Mouse (Mus musculus) liver, embryonic 14.5 days (tissue): ENCODE measurements around the gene Tmbim1. TPM values are rescaled to one million over a fixed set of nuclear protein-coding genes. Genes with fewer than 3 reads are reported as not detected.

Source experiments
- ATAC-seq: fragments of 200-750 bp; cut with Nextera tagmentation; 2 replicates; pipeline ENCODE4 v1.8.0; 2017; ENCODE audit warnings: moderate number of reproducible peaks, mild to moderate bottlenecking, moderate library complexity; ENCODE audit not compliant: insufficient read depth
- DNase-seq, 3 experiments: peaks; one replicate each; pipeline ENCODE4 v3.0.0-alpha.2; 2012 to 2013; ENCODE audit warnings: low read depth in 3 of 3, low spot score in 3 of 3
- H3K27ac ChIP-seq: fragments of 300-500 bp; sonication (generic); 2 replicates; pipeline ENCODE4 v1.5.1; 2014; ENCODE audit warnings: moderate library complexity, mild to moderate bottlenecking, control low read depth, inconsistent platforms
- H3K27me3 ChIP-seq: fragments of 300-500 bp; sonication (generic); 2 replicates; pipeline ENCODE4 v1.6.1; 2014; ENCODE audit warnings: mild to moderate bottlenecking, low read length, moderate library complexity; ENCODE audit not compliant: control insufficient read depth, insufficient read depth
- H3K36me3 ChIP-seq: fragments of 300-500 bp; sonication (generic); replicated peaks from 2 replicates; pipeline ENCODE4 v1.6.1; 2014; ENCODE audit warnings: low read depth; ENCODE audit not compliant: control insufficient read depth, insufficient read depth
- H3K4me1 ChIP-seq, 2 experiments: fragments of 200-500 bp in 1 of 2; fragments of 300-500 bp in 1 of 2; sonication (generic) in 1 of 2; replicated peaks; 2 replicates each; pipeline ENCODE4 v1.6.1; 2012 to 2014; ENCODE audit warnings: antibody characterized with exemption in 1 of 2, inconsistent platforms in 1 of 2, low read length in 1 of 2; ENCODE audit not compliant: control insufficient read depth in 2 of 2, insufficient read depth in 2 of 2
- H3K4me2 ChIP-seq: fragments of 300-500 bp; sonication (generic); 2 replicates; pipeline ENCODE4 v1.6.1; 2014; ENCODE audit warnings: low read depth, mild to moderate bottlenecking, control low read depth, moderate library complexity
- H3K4me3 ChIP-seq, 2 experiments: fragments of 200-500 bp in 1 of 2; fragments of 300-500 bp in 1 of 2; sonication (generic) in 1 of 2; 2 replicates each; pipeline ENCODE4 v1.5.1; 2012 to 2014; ENCODE audit warnings: low read depth in 2 of 2, low read length in 2 of 2, mild to moderate bottlenecking in 2 of 2, control low read depth in 1 of 2, inconsistent platforms in 1 of 2, moderate library complexity in 1 of 2; ENCODE audit not compliant: insufficient read depth in 1 of 2
- H3K9ac ChIP-seq: fragments of 300-500 bp; sonication (generic); replicated peaks from 2 replicates; pipeline ENCODE4 v1.6.1; 2014; ENCODE audit warnings: mild to moderate bottlenecking, control low read depth, moderate library complexity
- H3K9me3 ChIP-seq: fragments of 300-500 bp; sonication (generic); 2 replicates; pipeline ENCODE4 v1.6.1; 2016; ENCODE audit warnings: low read length, mixed read lengths; ENCODE audit not compliant: control insufficient read depth
- CTCF ChIP-seq: IDR thresholded peaks from 2 replicates; pipeline ENCODE4 v1.5.1; 2016; ENCODE audit warnings: antibody characterized with exemption, low read depth, control low read depth
- EP300 ChIP-seq: IDR thresholded peaks from 2 replicates; pipeline ENCODE4 v1.6.1; 2016; ENCODE audit warnings: antibody characterized with exemption, low read depth
- WGBS: fragments of 180-500 bp; shearing (Covaris S2); extraction: QIAGEN DNeasy Blood & Tissue Kit; methylation state at CpG from one replicate; pipeline ENCODE4 v1.1.7; 2014; ENCODE audit not compliant: insufficient replicate concordance; 5-methylcytosine and 5-hydroxymethylcytosine counted together
- polyA plus RNA-seq, 2 experiments: library from polyadenylated mRNA; depleted of rRNA in 1 of 2; stranded (reverse) in 1 of 2; unstranded in 1 of 2; fragments of >200 nt; fragmentation: Nextera tagmentation in 1 of 2; extraction: Ambion mirVana in 1 of 2; gene quantifications; 2 replicates each; pipeline versions ENCODE4 v1.2.1 to v1.2.3; 2012 to 2014

Gene Tmbim1
- polyA plus RNA-seq, 2 experiments, result 10.1 to 10.5 TPM

DNA sequence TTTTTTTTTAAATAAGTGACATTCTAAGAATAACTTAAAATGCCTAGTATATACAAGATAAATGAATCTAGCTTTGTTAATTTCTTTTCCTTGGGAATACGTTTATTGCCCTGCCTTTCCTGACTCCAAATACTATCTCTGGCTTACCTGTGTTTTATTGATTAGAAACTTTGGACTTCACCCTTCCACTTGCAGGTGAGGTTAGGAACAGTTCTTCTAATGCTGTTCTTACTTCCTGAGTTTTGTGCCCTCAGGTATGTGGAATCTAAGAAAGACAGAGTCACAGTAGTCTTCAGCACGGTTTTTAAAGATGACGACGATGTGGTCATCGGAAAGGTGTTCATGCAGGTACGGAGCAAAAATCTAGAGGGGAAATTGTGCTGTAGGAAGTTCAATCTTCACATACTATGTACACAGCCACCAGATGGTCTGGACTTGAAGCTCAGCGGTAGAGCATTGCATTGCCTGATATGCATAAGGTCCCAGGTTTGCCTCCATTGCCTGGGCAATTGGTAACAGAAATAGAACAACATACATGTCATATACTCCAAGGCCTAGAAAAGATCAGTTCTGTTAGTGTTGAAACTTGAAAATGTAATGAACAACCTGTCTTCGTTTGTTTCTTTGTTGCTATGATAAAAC is 49.6 kb downstream of the Tmbim1 start:
- no peak overlapping the region for H3K4me3 ChIP-seq
- no peaks in the 10 kb centered on the region for H3K27me3 ChIP-seq
- 81% methylated on average over 8 of the region's 8 CpGs for WGBS
- H3K9ac ChIP-seq, result no peak overlapping the region
- DNase-seq (no peak), ATAC-seq (no peak)
- H3K9me3 ChIP-seq, result no peaks in the 10 kb centered on the region
- H3K4me2 ChIP-seq, result no peak overlapping the region
- peaks cover 66% of the 10 kb centered on the region for H3K36me3 ChIP-seq
- no peak overlapping the region for H3K27ac ChIP-seq
- TF ChIP-seq CTCF (no peak), EP300 (no peak)
- H3K4me1 ChIP-seq, result no peaks in the 10 kb centered on the region

DNA sequence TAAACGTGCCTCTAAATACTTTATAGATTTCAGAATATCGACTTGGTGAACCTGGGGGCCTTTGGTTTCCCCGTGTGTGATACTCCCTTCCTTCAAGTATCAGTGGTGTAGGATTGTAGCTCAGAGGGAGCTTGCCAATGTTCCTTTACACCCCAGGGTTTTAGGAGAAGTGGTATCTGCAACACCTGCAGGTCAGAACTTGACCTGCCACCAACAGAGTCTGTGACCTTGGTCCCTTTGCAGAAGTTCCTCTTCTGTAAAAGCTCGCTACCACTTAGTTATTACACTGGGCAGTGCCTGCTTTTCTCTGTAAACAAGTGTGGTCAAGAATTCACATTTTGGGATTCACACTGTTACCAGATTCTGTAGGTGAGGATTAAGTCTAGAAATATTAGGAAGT is 55.3 kb downstream of the Tmbim1 start:
- H3K36me3 ChIP-seq, result peaks cover 51% of the 10 kb centered on the region

DNA sequence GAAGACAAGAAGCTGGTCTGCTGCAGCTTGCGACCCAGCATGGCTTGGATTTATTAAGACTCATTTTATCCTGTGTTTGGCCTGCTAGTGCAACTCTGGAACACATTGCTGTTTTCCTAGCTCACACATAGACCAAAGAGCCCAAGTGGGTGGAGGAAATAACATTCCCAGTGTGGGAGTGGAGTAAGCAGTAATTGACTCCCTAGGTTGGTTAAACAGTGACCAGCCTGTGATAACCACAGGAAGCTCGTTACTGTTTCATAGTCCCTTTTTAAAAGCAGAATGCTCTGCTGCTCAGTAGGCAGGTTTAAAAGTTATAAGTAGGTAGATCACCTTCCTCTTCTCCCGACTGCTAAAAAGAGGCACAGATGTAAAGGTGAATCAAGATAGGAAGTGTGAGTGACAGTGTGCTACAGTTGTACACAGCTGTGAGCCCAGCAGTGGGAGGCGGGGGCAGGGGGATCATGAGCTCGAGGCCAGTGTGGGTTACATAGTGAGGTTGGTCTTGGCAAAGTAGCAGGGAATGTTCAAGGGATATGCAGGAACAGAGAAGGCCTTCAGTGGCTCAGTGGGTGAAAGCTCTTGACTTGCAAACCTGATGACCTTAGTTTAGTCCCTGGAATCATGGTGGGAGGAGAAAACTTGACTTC is 56.0 kb downstream of the Tmbim1 start:
- 40% methylated on average over 5 of the region's 5 CpGs for WGBS
- peaks cover 47% of the 10 kb centered on the region for H3K36me3 ChIP-seq
- ATAC-seq, result peak; percentile 65
- H3K27ac ChIP-seq, result peak overlapping the region; percentile 1
- no peaks in the 10 kb centered on the region for H3K27me3 ChIP-seq
- no peaks in the 10 kb centered on the region for H3K9me3 ChIP-seq
- no peak overlapping the region for H3K4me3 ChIP-seq
- peak overlapping the region; percentile 11 for H3K4me2 ChIP-seq
- no peak for TF ChIP-seq EP300
- no peak for TF ChIP-seq CTCF
- no peak for DNase-seq
- no peak overlapping the region for H3K9ac ChIP-seq
- H3K4me1 ChIP-seq, result peaks cover 0 to 16% of the 10 kb centered on the region in 2 experiments; a peak in 3 of 4 replicates

More for the DNA sequence above, 55.3 kb downstream of the Tmbim1 start:
- ATAC-seq (no peak), DNase-seq (no peak)
- no peak for TF ChIP-seq EP300
- TF ChIP-seq CTCF, result no peak
- H3K4me3 ChIP-seq, result no peak overlapping the region
- H3K9me3 ChIP-seq, result no peaks in the 10 kb centered on the region
- 70% methylated on average over 4 of the region's 4 CpGs for WGBS
- no peak overlapping the region for H3K4me2 ChIP-seq
- H3K4me1 ChIP-seq, result peaks cover 0 to 16% of the 10 kb centered on the region in 2 experiments; a peak in 3 of 4 replicates
- no peak overlapping the region for H3K27ac ChIP-seq
- H3K27me3 ChIP-seq, result no peaks in the 10 kb centered on the region
- no peak overlapping the region for H3K9ac ChIP-seq

DNA sequence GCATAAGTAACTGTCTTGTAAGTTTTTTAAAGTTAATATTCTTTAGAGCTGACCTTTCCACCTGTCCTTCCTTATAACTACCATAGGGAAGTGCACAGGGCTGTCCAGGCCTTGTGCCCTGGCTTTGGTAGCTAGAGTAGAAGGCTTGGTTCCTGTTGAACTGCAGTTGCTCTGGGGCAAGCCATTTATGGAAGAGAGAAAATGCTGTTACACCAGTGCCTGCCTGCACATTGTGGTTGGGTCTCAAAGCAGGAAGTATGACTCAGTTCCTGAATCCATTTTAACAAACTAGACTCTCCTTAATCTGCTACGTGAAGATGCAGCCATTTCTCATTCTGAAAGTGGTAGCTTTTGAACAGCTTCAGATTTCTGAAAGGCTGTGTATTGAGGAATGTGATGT is 56.6 kb downstream of the Tmbim1 start:
- no peaks in the 10 kb centered on the region for H3K9me3 ChIP-seq
- ATAC-seq (peak; percentile 48; the same call in 1 of the 2 replicates), DNase-seq (peak in 1 of 3 experiments; percentile 42)
- H3K36me3 ChIP-seq, result peaks cover 47% of the 10 kb centered on the region
- peaks cover 0 to 16% of the 10 kb centered on the region in 2 experiments; a peak in 3 of 4 replicates for H3K4me1 ChIP-seq
- H3K27me3 ChIP-seq, result no peaks in the 10 kb centered on the region
- peak overlapping the region; percentile 11; the same call in 1 of the 2 replicates for H3K4me2 ChIP-seq
- H3K4me3 ChIP-seq, result no peak overlapping the region
- 41% methylated on average over 1 of the region's 1 CpGs for WGBS
- H3K9ac ChIP-seq, result no peak overlapping the region
- no peak overlapping the region; the same call in 1 of the 2 replicates for H3K27ac ChIP-seq
- TF ChIP-seq CTCF (no peak), EP300 (no peak)

DNA sequence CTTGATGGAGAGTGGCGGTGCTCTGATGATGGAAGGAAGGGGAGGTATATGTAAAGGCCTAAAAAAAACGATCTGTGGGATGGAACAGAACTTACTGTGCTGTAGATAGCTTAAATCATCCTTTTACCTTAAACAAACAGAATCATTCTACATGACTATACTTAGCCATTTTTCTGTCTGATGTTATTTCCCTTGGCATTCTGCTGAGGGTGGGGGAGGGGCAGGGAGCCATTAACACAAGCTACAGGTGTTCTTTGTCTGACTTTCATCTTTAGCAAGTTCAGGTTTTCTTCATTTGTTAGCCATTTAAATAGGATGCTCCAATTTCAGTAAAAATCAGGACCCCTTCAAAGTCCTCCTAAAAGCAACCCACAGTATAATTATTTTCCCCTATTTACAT is 59.9 kb downstream of the Tmbim1 start:
- H3K36me3 ChIP-seq, result peaks cover 20% of the 10 kb centered on the region
- H3K27me3 ChIP-seq, result no peaks in the 10 kb centered on the region
- H3K4me3 ChIP-seq, result no peak overlapping the region
- no peak for TF ChIP-seq CTCF
- no peak for TF ChIP-seq EP300
- no peak overlapping the region for H3K9ac ChIP-seq
- no peak overlapping the region for H3K27ac ChIP-seq
- DNase-seq, result no peak
- WGBS, result 67% methylated on average over 2 of the region's 2 CpGs
- ATAC-seq, result no peak
- no peaks in the 10 kb centered on the region for H3K9me3 ChIP-seq
- peaks cover 3 to 17% of the 10 kb centered on the region in 2 experiments for H3K4me1 ChIP-seq
- no peak overlapping the region for H3K4me2 ChIP-seq
